Mouse (Mus musculus): Measurements from ENCODE around the gene Ciz1. TPM values are rescaled to one million over a fixed set of nuclear protein-coding genes. Genes with fewer than 3 reads are reported as not detected.

The Ciz1 gene
- total RNA-seq, 2 experiments from 2014 or later = 62.6 to 69.6 TPM

Small RNA genes lying within 50 kb of the gene (microRNA-seq; reads per million reads assigned to microRNA genes)
- gene Gm23363 (ENCODE audit: borderline number of aligned reads in 2 of 2) = 0 to 1.2 reads per million in 2 experiments
- gene Mir199b (ENCODE audit: borderline number of aligned reads in 2 of 2) = 13.7 to 18.4 reads per million in 2 experiments

Other genes starting within 250 kb of the Ciz1 start
- 100 to 1,000 TPM in 1 of 2 experiments, 10 to 100 TPM in 1; 94.4 to 102 TPM for gene Prrc2b, start 201.2 kb upstream of the Ciz1 start, total RNA-seq (2021)
- gene Pomt1, start 115.7 kb upstream of the Ciz1 start, total RNA-seq (2021) = 10 to 100 TPM; 33.5 to 38.7 TPM
- gene Uck1, start 92.2 kb upstream of the Ciz1 start, total RNA-seq (2021) = 100 to 1,000 TPM; 125 to 144 TPM
- gene Golga2, start 64.9 kb upstream of the Ciz1 start, total RNA-seq (2021) = 10 to 100 TPM; 70.5 to 75.4 TPM
- 100 to 1,000 TPM; 291 to 303 TPM for gene Swi5, start 64.3 kb upstream of the Ciz1 start, total RNA-seq (2021)
- gene Dnm1, start 1.0 kb downstream of the Ciz1 start, total RNA-seq (2021) = 10 to 100 TPM; 18.6 to 25.6 TPM
- gene 1110008P14Rik, start 29.6 kb downstream of the Ciz1 start, total RNA-seq (2021) = 100 to 1,000 TPM; 158 to 166 TPM
- 1 to 10 TPM; 1.7 to 2.1 TPM for gene Lcn2, start 35.9 kb downstream of the Ciz1 start, total RNA-seq (2021)
- gene Ptges2, start 43.6 kb downstream of the Ciz1 start, total RNA-seq (2021) = 10 to 100 TPM; 56.9 to 66.5 TPM
- gene Naif1, start 98.1 kb downstream of the Ciz1 start, total RNA-seq (2021) = 1 to 10 TPM; 4.1 to 4.5 TPM
- gene Slc25a25, start 99.1 kb downstream of the Ciz1 start, total RNA-seq (2021) = 10 to 100 TPM; 48.8 to 55.3 TPM
- 10 to 100 TPM; 27.4 to 41.0 TPM for gene Fam102a, start 183.0 kb downstream of the Ciz1 start, total RNA-seq (2021)
- 10 to 100 TPM; 49.7 to 58.0 TPM for gene Dpm2, start 218.5 kb downstream of the Ciz1 start, total RNA-seq (2021)
- gene Pip5kl1, start 222.5 kb downstream of the Ciz1 start, total RNA-seq (2021) = not detected
- not detected for gene 9430097D07Rik, start 223.4 kb downstream of the Ciz1 start, total RNA-seq (2021)
- gene St6galnac4, start 234.8 kb downstream of the Ciz1 start, total RNA-seq (2021) = 10 to 100 TPM in 1 of 2 experiments, 1 to 10 TPM in 1; 6.6 to 11.4 TPM
- gene St6galnac6, start 247.4 kb downstream of the Ciz1 start, total RNA-seq (2021) = 10 to 100 TPM; 52.4 to 67.9 TPM